Mouse (Mus musculus) liver, embryonic 16.5 days (tissue): ENCODE results near the gene Prdm1. TPM values are rescaled to one million over a fixed set of nuclear protein-coding genes. Genes with fewer than 3 reads are reported as not detected.
A peak's percentile ranks its signal among the peaks of the same experiment; 100 is the strongest.

Source experiments
- ATAC-seq: fragments of 200-750 bp; cut with Nextera tagmentation; 2 replicates; pipeline ENCODE4 v1.8.0; 2017; ENCODE audit warnings: low read depth, mild to moderate bottlenecking, moderate number of reproducible peaks, moderate library complexity
- H3K27ac ChIP-seq: fragments of 300-500 bp; sonication (generic); 2 replicates; pipeline ENCODE4 v1.5.1; 2014; ENCODE audit warnings: mild to moderate bottlenecking, low read length
- H3K27me3 ChIP-seq: fragments of 300-500 bp; sonication (generic); 2 replicates; pipeline ENCODE4 v1.6.1; 2014; ENCODE audit warnings: low read depth, low read length, mixed read lengths; ENCODE audit not compliant: control insufficient read depth, insufficient read depth
- H3K36me3 ChIP-seq: fragments of 300-500 bp; sonication (generic); 2 replicates; pipeline ENCODE4 v1.6.1; 2014; ENCODE audit warnings: mild to moderate bottlenecking; ENCODE audit not compliant: control insufficient read depth, insufficient read depth
- H3K4me1 ChIP-seq: fragments of 300-500 bp; sonication (generic); 2 replicates; pipeline ENCODE4 v1.6.1; 2014; ENCODE audit warnings: low read depth, low read length, mixed read lengths; ENCODE audit not compliant: control insufficient read depth
- H3K4me2 ChIP-seq: fragments of 300-500 bp; sonication (generic); 2 replicates; pipeline ENCODE4 v1.6.1; 2014; ENCODE audit warnings: low read depth, low read length, mixed read lengths
- H3K4me3 ChIP-seq: fragments of 300-500 bp; sonication (generic); 2 replicates; pipeline ENCODE4 v1.5.1; 2014; ENCODE audit warnings: low read depth, mild to moderate bottlenecking, low read length
- H3K9ac ChIP-seq: fragments of 300-500 bp; sonication (generic); 2 replicates; pipeline ENCODE4 v1.6.1; 2014; ENCODE audit warnings: low read depth, low read length
- H3K9me3 ChIP-seq: fragments of 300-500 bp; sonication (generic); replicated peaks from 2 replicates; pipeline ENCODE4 v1.6.1; 2016; ENCODE audit warnings: low read length; ENCODE audit not compliant: control insufficient read depth
- whole genome bisulfite sequencing: fragments of 180-500 bp; shearing (Covaris S2); extraction: QIAGEN DNeasy Blood & Tissue Kit; methylation state at CpG from one replicate; pipeline ENCODE4 v1.1.7; 2014; ENCODE audit not compliant: insufficient replicate concordance; 5-methylcytosine and 5-hydroxymethylcytosine counted together
- polyA plus RNA-seq: library from polyadenylated mRNA; unstranded; fragments of >200 nt; fragmentation: Nextera tagmentation; extraction: Ambion mirVana; gene quantifications from 2 replicates; pipeline ENCODE4 v1.2.1, GENCODE M21; 2015

Prdm1 gene
- polyA plus RNA-seq, 1 experiment from 2014 or later = 0.54 TPM

DNA sequence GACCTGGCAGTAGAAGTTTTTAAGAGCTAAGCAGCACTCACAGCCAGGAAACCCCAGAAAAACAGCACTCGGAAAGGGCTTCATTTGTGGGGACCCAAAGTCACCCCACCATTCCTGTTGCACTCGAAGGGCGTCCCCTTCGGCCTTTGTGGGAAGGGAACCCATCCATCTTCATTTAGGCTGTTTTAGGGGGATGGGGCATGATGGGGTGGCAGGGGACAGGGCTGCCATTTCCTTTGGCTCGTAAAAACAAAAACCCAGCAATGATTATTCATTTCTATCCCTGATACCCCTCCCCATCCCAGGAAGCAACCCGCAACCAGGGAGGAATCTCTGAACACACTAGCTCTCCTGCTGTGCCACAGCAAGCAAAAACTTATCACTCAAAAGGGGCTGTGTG lies 49.0 kb downstream of the Prdm1 start:
- ATAC-seq = no peak
- no peak overlapping the region for H3K4me3 ChIP-seq
- peaks cover 3% of the 10 kb centered on the region for H3K27me3 ChIP-seq
- no peak overlapping the region for H3K4me2 ChIP-seq
- no peaks in the 10 kb centered on the region for H3K9me3 ChIP-seq
- no peaks in the 10 kb centered on the region for H3K36me3 ChIP-seq
- no peaks in the 10 kb centered on the region for H3K4me1 ChIP-seq
- WGBS = 52% methylated on average over 6 of the region's 6 CpGs
- no peak overlapping the region for H3K9ac ChIP-seq
- H3K27ac ChIP-seq = no peak overlapping the region

GRCm38 (mm10) chr10:44478091-44478490 lies 50.2 kb downstream of the Prdm1 start:
- H3K4me3 ChIP-seq = no peak overlapping the region
- no peak overlapping the region for H3K4me2 ChIP-seq
- H3K9me3 ChIP-seq = no peaks in the 10 kb centered on the region
- H3K9ac ChIP-seq = no peak overlapping the region
- H3K27me3 ChIP-seq = peaks cover 3% of the 10 kb centered on the region
- H3K27ac ChIP-seq = no peak overlapping the region
- 49% methylated on average over 5 of the region's 5 CpGs for WGBS
- no peak for ATAC-seq
- H3K36me3 ChIP-seq = no peaks in the 10 kb centered on the region
- no peaks in the 10 kb centered on the region for H3K4me1 ChIP-seq

- H3K27me3 ChIP-seq = peaks cover 3% of the 10 kb centered on the region
- WGBS = 71% methylated on average over 8 of the region's 8 CpGs
- H3K36me3 ChIP-seq = no peaks in the 10 kb centered on the region
- no peaks in the 10 kb centered on the region for H3K4me1 ChIP-seq
- ATAC-seq = no peak
- H3K27ac ChIP-seq = no peak overlapping the region
- no peak overlapping the region for H3K4me2 ChIP-seq
- no peaks in the 10 kb centered on the region for H3K9me3 ChIP-seq
- H3K9ac ChIP-seq = no peak overlapping the region
- no peak overlapping the region for H3K4me3 ChIP-seq
These were observed 51.1 kb downstream of the Prdm1 start for GRCm38 (mm10) chr10:44477240-44477639.

GRCm38 (mm10) chr10:44476523-44476922 lies 51.8 kb downstream of the Prdm1 start:
- no peak overlapping the region for H3K4me3 ChIP-seq

GRCm38 (mm10) chr10:44475376-44475775 lies 52.9 kb downstream of the Prdm1 start:
- H3K27ac ChIP-seq = no peak overlapping the region
- WGBS = 45% methylated on average over 3 of the region's 3 CpGs
- no peak overlapping the region for H3K4me2 ChIP-seq
- H3K27me3 ChIP-seq = peaks cover 3% of the 10 kb centered on the region
- no peak overlapping the region for H3K4me3 ChIP-seq
- no peaks in the 10 kb centered on the region for H3K36me3 ChIP-seq
- H3K4me1 ChIP-seq = no peaks in the 10 kb centered on the region
- no peak overlapping the region for H3K9ac ChIP-seq
- no peaks in the 10 kb centered on the region for H3K9me3 ChIP-seq
- no peak for ATAC-seq

More at GRCm38 (mm10) chr10:44476523-44476922, 51.8 kb downstream of the Prdm1 start:
- Histone ChIP-seq H3K36me3 (no peaks in the 10 kb centered on the region), H3K27me3 (peaks cover 3% of the 10 kb centered on the region), H3K9me3 (no peaks in the 10 kb centered on the region), H3K4me2 (no peak overlapping the region), H3K27ac (no peak overlapping the region), H3K4me1 (no peaks in the 10 kb centered on the region), H3K9ac (no peak overlapping the region)
- WGBS = 67% methylated on average over 13 of the region's 13 CpGs
- no peak for ATAC-seq

DNA sequence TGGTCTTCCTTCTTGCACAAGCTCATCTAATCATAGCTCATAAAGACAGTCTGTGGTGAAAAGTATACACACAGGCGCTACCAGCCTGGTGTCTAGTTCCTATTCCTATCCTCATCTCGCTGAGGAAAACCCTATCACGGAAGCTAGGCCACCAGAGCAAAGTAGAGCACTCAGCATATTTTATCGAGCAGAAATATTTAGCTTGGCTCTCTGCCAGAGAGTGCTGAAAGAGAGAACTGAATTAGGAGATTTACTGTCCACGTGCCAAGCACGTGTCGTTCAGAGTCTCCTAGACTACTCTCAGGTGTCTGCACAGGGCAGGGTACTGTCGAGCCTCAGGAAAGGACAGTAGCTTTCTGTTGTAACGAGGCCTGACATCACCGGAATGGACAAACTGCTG lies 54.0 kb downstream of the Prdm1 start:
- no peak overlapping the region for H3K4me3 ChIP-seq
- H3K9me3 ChIP-seq = no peaks in the 10 kb centered on the region
- 38% methylated on average over 10 of the region's 10 CpGs for WGBS
- ATAC-seq = peak; percentile 81
- no peak overlapping the region for H3K27ac ChIP-seq
- peaks cover 3% of the 10 kb centered on the region for H3K27me3 ChIP-seq
- H3K9ac ChIP-seq = no peak overlapping the region
- no peaks in the 10 kb centered on the region for H3K36me3 ChIP-seq
- no peaks in the 10 kb centered on the region for H3K4me1 ChIP-seq
- no peak overlapping the region for H3K4me2 ChIP-seq

DNA sequence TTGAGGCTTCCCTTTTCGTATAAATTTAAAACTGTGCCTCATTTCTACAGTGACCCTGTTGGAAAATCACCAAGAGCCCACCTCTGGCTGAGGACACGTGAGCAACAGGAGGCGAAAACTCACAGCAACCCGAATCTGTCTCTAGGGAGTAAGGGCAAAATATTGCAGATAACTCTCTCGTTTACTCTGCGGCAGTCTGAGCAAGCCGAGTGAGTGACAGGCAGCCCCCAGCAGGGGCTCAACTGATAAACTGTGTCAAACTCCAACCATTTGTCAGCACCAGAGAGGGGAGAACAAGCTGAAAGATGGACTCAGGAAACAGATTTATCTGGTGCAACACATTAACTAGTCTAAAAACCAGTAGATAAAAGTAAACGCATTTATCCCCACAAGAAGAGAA lies 62.7 kb downstream of the Prdm1 start:
- Histone ChIP-seq H3K9me3 (no peaks in the 10 kb centered on the region), H3K4me2 (no peak overlapping the region), H3K4me3 (no peak overlapping the region), H3K4me1 (peaks cover 2% of the 10 kb centered on the region; the same call in 1 of the 2 replicates), H3K36me3 (no peaks in the 10 kb centered on the region), H3K27ac (no peak overlapping the region), H3K9ac (no peak overlapping the region), H3K27me3 (no peaks in the 10 kb centered on the region; the same call in 1 of the 2 replicates)
- ATAC-seq = no peak
- WGBS = 7% methylated on average over 8 of the region's 8 CpGs

- Histone ChIP-seq H3K36me3 (no peaks in the 10 kb centered on the region), H3K4me2 (no peak overlapping the region), H3K27ac (no peak overlapping the region), H3K4me1 (peaks cover 5% of the 10 kb centered on the region; the same call in 1 of the 2 replicates), H3K9ac (no peak overlapping the region), H3K4me3 (no peak overlapping the region), H3K9me3 (no peaks in the 10 kb centered on the region), H3K27me3 (no peaks in the 10 kb centered on the region; the same call in 1 of the 2 replicates)
- 56% methylated on average over 5 of the region's 5 CpGs for WGBS
- ATAC-seq = no peak
These were observed 63.7 kb downstream of the Prdm1 start for GRCm38 (mm10) chr10:44464563-44464962.

DNA sequence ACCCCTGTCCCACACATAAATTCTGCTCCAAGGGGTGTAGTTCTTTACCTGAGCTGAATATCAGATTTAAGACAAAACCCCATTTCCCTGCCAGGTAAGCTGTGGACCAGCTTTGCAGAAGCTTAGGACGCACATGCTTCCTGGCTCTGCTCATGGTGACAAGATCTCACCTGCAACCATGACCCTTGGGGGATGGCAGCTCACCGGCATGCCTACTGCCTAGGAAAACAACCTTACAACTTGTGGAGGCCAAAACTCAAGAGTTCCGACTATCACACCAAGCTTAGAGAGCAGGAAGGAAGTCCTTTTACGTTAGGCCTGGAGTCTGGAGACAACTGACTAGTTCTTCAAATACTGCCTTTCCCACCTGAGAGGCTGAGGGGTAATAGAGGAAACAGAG lies 64.4 kb downstream of the Prdm1 start:
- Histone ChIP-seq H3K27me3 (no peaks in the 10 kb centered on the region; the same call in 1 of the 2 replicates), H3K9ac (no peak overlapping the region), H3K4me1 (peaks cover 7% of the 10 kb centered on the region; the same call in 1 of the 2 replicates), H3K9me3 (no peaks in the 10 kb centered on the region), H3K36me3 (no peaks in the 10 kb centered on the region), H3K4me2 (no peak overlapping the region), H3K27ac (no peak overlapping the region), H3K4me3 (no peak overlapping the region)
- no peak for ATAC-seq
- 31% methylated on average over 4 of the region's 4 CpGs for WGBS
